Mouse (Mus musculus) intestine, embryonic 16.5 days (tissue): ENCODE measurements at regions not wholly inside any gene's neighbourhood (a gene's known extent, or its start where the extent isn't known, plus 50 kb on each side); places are given as distances from the start of the nearest gene placed in this dataset.

Experiments
- ATAC-seq: fragments of 200-750 bp; cut with Nextera tagmentation; 2 replicates; pipeline ENCODE4 v1.8.0; 2017; ENCODE audit warnings: moderate TSS enrichment, moderate library complexity
- H3K27ac ChIP-seq: fragments of 300-500 bp; sonication (generic); 2 replicates; pipeline ENCODE4 v1.5.1; 2014; ENCODE audit warnings: mild to moderate bottlenecking, low read length
- H3K27me3 ChIP-seq: fragments of 300-500 bp; sonication (generic); replicated peaks from 2 replicates; pipeline ENCODE4 v1.6.1; 2014; ENCODE audit warnings: low read length, control low read depth, mixed read lengths; ENCODE audit not compliant: control insufficient read depth, insufficient read depth
- H3K36me3 ChIP-seq: fragments of 300-500 bp; sonication (generic); 2 replicates; pipeline ENCODE4 v1.6.1; 2014; ENCODE audit warnings: low read length, control low read depth; ENCODE audit not compliant: control insufficient read depth, insufficient read depth
- H3K4me1 ChIP-seq: fragments of 300-500 bp; sonication (generic); 2 replicates; pipeline ENCODE4 v1.6.1; 2014; ENCODE audit warnings: low read length, control low read depth, mixed read lengths; ENCODE audit not compliant: control insufficient read depth, insufficient read depth
- H3K4me2 ChIP-seq: fragments of 300-500 bp; sonication (generic); 2 replicates; pipeline ENCODE4 v1.6.1; 2014; ENCODE audit warnings: low read depth, low read length, control low read depth
- H3K4me3 ChIP-seq: fragments of 300-500 bp; sonication (generic); 2 replicates; pipeline ENCODE4 v1.5.1; 2014; ENCODE audit warnings: mild to moderate bottlenecking, low read length
- H3K9ac ChIP-seq: fragments of 300-500 bp; sonication (generic); 2 replicates; pipeline ENCODE4 v1.6.1; 2014; ENCODE audit warnings: low read depth, low read length
- H3K9me3 ChIP-seq: fragments of 300-500 bp; sonication (generic); 2 replicates; pipeline ENCODE4 v1.6.1; 2016; ENCODE audit warnings: low read length, control low read depth; ENCODE audit not compliant: control insufficient read depth
- WGBS: fragments of 180-500 bp; shearing (Covaris S2); extraction: QIAGEN DNeasy Blood & Tissue Kit; methylation state at CpG from one replicate; pipeline ENCODE4 v1.1.7; 2014; 5-methylcytosine and 5-hydroxymethylcytosine counted together

- H3K9me3 ChIP-seq = no peaks in the 10 kb centered on the region
- no peak overlapping the region for H3K9ac ChIP-seq
- H3K36me3 ChIP-seq = no peaks in the 10 kb centered on the region
- no peak overlapping the region for H3K27ac ChIP-seq
- no peak overlapping the region for H3K4me2 ChIP-seq
- 47% methylated on average over 2 of the region's 2 CpGs for WGBS
- no peak for ATAC-seq
- H3K27me3 ChIP-seq = no peaks in the 10 kb centered on the region
- H3K4me3 ChIP-seq = no peak overlapping the region
- H3K4me1 ChIP-seq = peaks cover 11% of the 10 kb centered on the region
Measured at GRCm38 (mm10) chr17:83015656-83016055, 199.4 kb upstream of the Pkdcc start.

- H3K9me3 ChIP-seq = no peaks in the 10 kb centered on the region
- 91% methylated on average over 5 of the region's 5 CpGs for WGBS
- H3K4me2 ChIP-seq = no peak overlapping the region
- no peaks in the 10 kb centered on the region for H3K36me3 ChIP-seq
- H3K27me3 ChIP-seq = no peaks in the 10 kb centered on the region
- no peak overlapping the region for H3K27ac ChIP-seq
- H3K4me1 ChIP-seq = peaks cover 15% of the 10 kb centered on the region
- ATAC-seq = no peak
- H3K4me3 ChIP-seq = no peak overlapping the region
- H3K9ac ChIP-seq = no peak overlapping the region
Measured at GRCm38 (mm10) chr17:83016936-83017335, 198.2 kb upstream of the Pkdcc start.

GRCm38 (mm10) chr17:83019267-83019666, 195.8 kb upstream of the Pkdcc start:
- Histone ChIP-seq H3K4me3 (no peak overlapping the region), H3K36me3 (no peaks in the 10 kb centered on the region), H3K27me3 (no peaks in the 10 kb centered on the region), H3K4me2 (no peak overlapping the region), H3K27ac (peak overlapping the region; percentile 63), H3K4me1 (peaks cover 15% of the 10 kb centered on the region), H3K9ac (no peak overlapping the region), H3K9me3 (no peaks in the 10 kb centered on the region)
- 52% methylated on average over 5 of the region's 5 CpGs for WGBS
- ATAC-seq = peak; percentile 56

GRCm38 (mm10) chr17:83020576-83020975, 194.5 kb upstream of the Pkdcc start:
- H3K36me3 ChIP-seq = no peaks in the 10 kb centered on the region
- no peak for ATAC-seq
- peaks cover 21% of the 10 kb centered on the region for H3K4me1 ChIP-seq
- H3K27me3 ChIP-seq = no peaks in the 10 kb centered on the region
- 47% methylated on average over 10 of the region's 10 CpGs for WGBS
- H3K4me2 ChIP-seq = no peak overlapping the region
- H3K9me3 ChIP-seq = no peaks in the 10 kb centered on the region
- H3K27ac ChIP-seq = no peak overlapping the region
- H3K4me3 ChIP-seq = no peak overlapping the region
- no peak overlapping the region for H3K9ac ChIP-seq

- Histone ChIP-seq H3K27me3 (no peaks in the 10 kb centered on the region), H3K9me3 (0 out of 2 replicates have a peak, but pooled peaks cover 3% of the 10 kb centered on the region), H3K4me1 (peaks cover 12% of the 10 kb centered on the region; the same call in 1 of the 2 replicates), H3K4me3 (no peak overlapping the region), H3K27ac (no peak overlapping the region), H3K36me3 (no peaks in the 10 kb centered on the region), H3K9ac (no peak overlapping the region), H3K4me2 (no peak overlapping the region)
- peak; percentile 75 for ATAC-seq
- WGBS = 19% methylated on average over 5 of the region's 5 CpGs
Measured at GRCm38 (mm10) chr17:83025340-83025816, 189.7 kb upstream of the Pkdcc start.

GRCm38 (mm10) chr17:83034914-83035573, 180.0 kb upstream of the Pkdcc start:
- H3K36me3 ChIP-seq = no peaks in the 10 kb centered on the region
- 0 out of 2 replicates have a peak, but pooled peaks cover 6% of the 10 kb centered on the region for H3K9me3 ChIP-seq
- H3K4me3 ChIP-seq = no peak overlapping the region
- ATAC-seq = peak; percentile 59
- no peaks in the 10 kb centered on the region for H3K27me3 ChIP-seq
- H3K27ac ChIP-seq = 0 out of 2 replicates have a peak overlapping the region, but pooled peaks have one; percentile 23
- 0 out of 2 replicates have a peak, but pooled peaks cover 5% of the 10 kb centered on the region for H3K4me1 ChIP-seq
- WGBS = 38% methylated on average over 6 of the region's 6 CpGs
- no peak overlapping the region for H3K4me2 ChIP-seq
- no peak overlapping the region for H3K9ac ChIP-seq

GRCm38 (mm10) chr17:83035574-83035918, 179.5 kb upstream of the Pkdcc start:
- no peak overlapping the region for H3K27ac ChIP-seq
- no peak overlapping the region for H3K4me3 ChIP-seq
- H3K9me3 ChIP-seq = 0 out of 2 replicates have a peak, but pooled peaks cover 6% of the 10 kb centered on the region
- H3K36me3 ChIP-seq = no peaks in the 10 kb centered on the region
- H3K9ac ChIP-seq = no peak overlapping the region
- 44% methylated on average over 5 of the region's 5 CpGs for WGBS
- peak; percentile 46; the same call in 1 of the 2 replicates for ATAC-seq
- no peaks in the 10 kb centered on the region for H3K27me3 ChIP-seq
- no peak overlapping the region for H3K4me2 ChIP-seq
- H3K4me1 ChIP-seq = 0 out of 2 replicates have a peak, but pooled peaks cover 5% of the 10 kb centered on the region

GRCm38 (mm10) chr17:83039563-83039962, 175.5 kb upstream of the Pkdcc start:
- H3K9me3 ChIP-seq = 0 out of 2 replicates have a peak, but pooled peaks cover 6% of the 10 kb centered on the region
- H3K27me3 ChIP-seq = no peaks in the 10 kb centered on the region
- WGBS = 89% methylated on average over 3 of the region's 3 CpGs
- H3K36me3 ChIP-seq = no peaks in the 10 kb centered on the region
- H3K27ac ChIP-seq = no peak overlapping the region
- no peak for ATAC-seq
- H3K4me1 ChIP-seq = 0 out of 2 replicates have a peak, but pooled peaks cover 5% of the 10 kb centered on the region
- no peak overlapping the region for H3K4me2 ChIP-seq
- no peak overlapping the region for H3K9ac ChIP-seq
- no peak overlapping the region for H3K4me3 ChIP-seq

- no peak for ATAC-seq
- no peak overlapping the region for H3K27ac ChIP-seq
- no peaks in the 10 kb centered on the region for H3K36me3 ChIP-seq
- no peaks in the 10 kb centered on the region for H3K9me3 ChIP-seq
- H3K27me3 ChIP-seq = no peaks in the 10 kb centered on the region
- no peak overlapping the region for H3K9ac ChIP-seq
- 78% methylated on average over 6 of the region's 6 CpGs for WGBS
- no peaks in the 10 kb centered on the region for H3K4me1 ChIP-seq
- no peak overlapping the region for H3K4me2 ChIP-seq
- no peak overlapping the region for H3K4me3 ChIP-seq
Measured at GRCm38 (mm10) chr17:83044515-83044914, 170.6 kb upstream of the Pkdcc start.
